Mouse (Mus musculus): ENCODE results near the gene Usp30. TPM values are rescaled to one million over a fixed set of nuclear protein-coding genes. Genes with fewer than 3 reads are reported as not detected.

Usp30 gene
- polyA plus RNA-seq, 1 experiment from 2014 or later, result 18.5 TPM

DNA sequence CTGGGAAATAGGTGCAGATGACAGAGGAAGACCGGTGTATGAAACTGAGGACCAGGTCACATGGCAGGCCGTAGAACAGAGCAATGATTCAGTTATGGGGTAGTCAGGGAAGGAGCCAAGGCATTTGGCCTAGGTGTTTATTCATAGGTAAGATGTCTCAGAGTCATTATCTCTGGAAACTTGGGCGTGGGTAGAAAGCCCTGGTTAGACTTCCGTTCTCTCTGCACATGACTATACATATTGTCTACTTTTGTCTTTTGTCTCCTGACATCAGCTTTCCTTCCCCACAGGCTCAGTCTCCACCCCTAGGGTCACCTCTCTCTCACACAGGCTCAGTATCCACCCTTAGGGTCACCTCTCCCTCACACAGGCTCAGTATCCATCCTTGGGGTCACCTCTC, 21.5 kb upstream of the Usp30 start:
- Histone ChIP-seq H3K9ac (no peak overlapping the region), H3K4me3 (no peak overlapping the region), H3K4me1 (replicated peaks) (0 out of 2 replicates have a peak, but pooled peaks cover 3% of the 10 kb centered on the region), H3K27ac (replicated peaks) (no peak overlapping the region), H3K36me3 (peaks cover 25% of the 10 kb centered on the region), H3K9me3 (no peaks in the 10 kb centered on the region), H3K4me2 (no peak overlapping the region), H3K27me3 (no peaks in the 10 kb centered on the region)
- 90% methylated on average over 4 of the region's 4 CpGs for WGBS
- no peak for ATAC-seq (ENCODE audit: low FRiP score, low read depth)

DNA sequence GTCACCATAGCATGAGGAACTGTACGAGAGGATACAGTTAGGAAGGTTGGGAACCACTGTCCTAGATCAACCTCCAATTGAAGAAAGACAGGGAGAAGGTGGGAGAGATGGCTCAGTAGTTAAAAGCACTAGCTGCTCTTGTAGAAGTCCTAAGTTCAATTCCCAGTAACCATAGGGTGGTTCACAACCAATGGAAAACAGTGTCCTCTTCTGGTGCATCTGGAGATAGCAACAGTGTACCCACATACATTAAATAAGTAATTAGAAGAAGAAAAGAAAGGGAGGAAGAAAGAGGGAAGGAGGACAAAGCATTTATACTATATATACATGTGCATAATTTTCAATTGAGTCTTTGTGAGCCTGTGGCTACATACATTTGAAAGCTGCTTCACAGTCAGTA, 20.1 kb upstream of the Usp30 start:
- WGBS, result 80% methylated on average over 1 of the region's 1 CpGs
- Histone ChIP-seq H3K4me2 (no peak overlapping the region), H3K9ac (no peak overlapping the region), H3K9me3 (no peaks in the 10 kb centered on the region), H3K27ac (replicated peaks) (no peak overlapping the region), H3K4me3 (no peak overlapping the region), H3K36me3 (peaks cover 23% of the 10 kb centered on the region), H3K27me3 (no peaks in the 10 kb centered on the region), H3K4me1 (replicated peaks) (0 out of 2 replicates have a peak, but pooled peaks cover 3% of the 10 kb centered on the region)
- no peak for ATAC-seq (ENCODE audit: low FRiP score, low read depth)

DNA sequence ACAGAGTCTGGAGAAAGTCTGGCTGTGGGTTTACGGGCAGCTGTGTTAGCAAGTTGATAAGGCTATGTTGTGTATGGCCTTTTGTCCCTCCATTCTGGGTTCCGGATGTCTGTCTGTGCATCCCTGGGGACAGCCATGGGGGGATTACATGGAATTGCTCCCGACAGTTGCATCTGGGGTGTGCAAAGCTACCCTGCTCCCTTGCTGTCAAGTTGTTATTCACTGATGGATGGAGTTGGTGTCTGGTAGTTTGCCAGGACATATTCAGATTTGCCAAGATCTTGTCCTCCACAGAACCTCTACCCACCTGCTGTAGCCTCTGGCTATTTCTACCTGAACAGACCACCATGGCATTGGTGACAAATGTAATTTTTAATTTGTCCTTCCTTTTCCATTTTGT, 19.1 kb upstream of the Usp30 start:
- Histone ChIP-seq H3K36me3 (peaks cover 30% of the 10 kb centered on the region), H3K9ac (no peak overlapping the region), H3K4me1 (replicated peaks) (0 out of 2 replicates have a peak, but pooled peaks cover 3% of the 10 kb centered on the region), H3K27me3 (no peaks in the 10 kb centered on the region), H3K9me3 (no peaks in the 10 kb centered on the region), H3K27ac (replicated peaks) (no peak overlapping the region), H3K4me2 (no peak overlapping the region), H3K4me3 (no peak overlapping the region)
- ATAC-seq (ENCODE audit: low FRiP score, low read depth), result no peak
- WGBS, result 70% methylated on average over 3 of the region's 3 CpGs

DNA sequence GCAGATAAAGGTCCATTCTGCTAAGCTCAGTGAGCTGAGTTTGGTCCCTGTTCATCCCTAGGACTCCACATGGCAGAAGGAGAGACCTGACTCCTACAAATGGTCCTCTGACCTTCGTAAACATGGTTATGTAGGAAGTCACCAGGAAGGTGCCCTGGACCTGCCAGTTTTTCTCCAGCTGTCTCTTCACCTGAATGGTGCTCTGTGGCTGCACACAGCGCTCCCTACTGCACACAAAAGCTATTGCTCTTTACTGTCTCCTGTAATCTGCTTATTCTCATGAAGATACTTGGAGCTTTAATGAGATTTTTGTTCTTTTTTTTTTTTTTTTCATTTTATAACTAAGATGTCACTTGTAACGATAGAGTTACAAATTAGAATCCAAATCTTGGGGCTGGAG, 18.7 kb upstream of the Usp30 start:
- 0 out of 2 replicates have a peak, but pooled peaks cover under 1% of the 10 kb centered on the region for H3K4me1 ChIP-seq (replicated peaks)
- no peak overlapping the region for H3K27ac ChIP-seq (replicated peaks)
- H3K4me3 ChIP-seq, result no peak overlapping the region
- no peak overlapping the region for H3K9ac ChIP-seq
- peaks cover 29% of the 10 kb centered on the region for H3K36me3 ChIP-seq
- no peaks in the 10 kb centered on the region for H3K9me3 ChIP-seq
- WGBS, result 47% methylated on average over 3 of the region's 3 CpGs
- no peaks in the 10 kb centered on the region for H3K27me3 ChIP-seq
- no peak overlapping the region for H3K4me2 ChIP-seq
- ATAC-seq (ENCODE audit: low FRiP score, low read depth), result no peak

DNA sequence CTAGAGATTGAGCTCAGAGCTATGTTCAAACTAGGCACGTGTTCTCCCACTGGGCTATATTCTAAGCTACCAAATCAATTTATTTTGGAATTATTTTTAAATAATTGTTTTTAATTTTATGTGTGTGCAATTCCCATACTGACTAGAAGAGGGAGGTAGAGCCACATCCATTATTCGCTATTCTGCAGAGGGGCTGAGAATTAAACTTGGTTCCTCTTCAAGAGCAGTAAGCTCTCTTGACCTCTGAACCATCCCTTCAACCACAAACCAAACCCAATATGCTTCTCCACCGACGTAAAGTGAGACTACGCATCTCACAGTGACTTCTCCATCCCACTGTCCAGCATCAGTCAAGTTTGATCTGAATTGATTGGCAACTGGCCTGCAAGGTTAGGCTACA, 18.1 kb upstream of the Usp30 start:
- Histone ChIP-seq H3K4me1 (replicated peaks) (no peaks in the 10 kb centered on the region), H3K4me2 (no peak overlapping the region), H3K36me3 (peaks cover 23% of the 10 kb centered on the region), H3K4me3 (no peak overlapping the region), H3K9me3 (no peaks in the 10 kb centered on the region), H3K9ac (no peak overlapping the region), H3K27ac (replicated peaks) (no peak overlapping the region), H3K27me3 (no peaks in the 10 kb centered on the region)
- ATAC-seq (ENCODE audit: low FRiP score, low read depth), result no peak
- WGBS, result 85% methylated on average over 5 of the region's 5 CpGs

DNA sequence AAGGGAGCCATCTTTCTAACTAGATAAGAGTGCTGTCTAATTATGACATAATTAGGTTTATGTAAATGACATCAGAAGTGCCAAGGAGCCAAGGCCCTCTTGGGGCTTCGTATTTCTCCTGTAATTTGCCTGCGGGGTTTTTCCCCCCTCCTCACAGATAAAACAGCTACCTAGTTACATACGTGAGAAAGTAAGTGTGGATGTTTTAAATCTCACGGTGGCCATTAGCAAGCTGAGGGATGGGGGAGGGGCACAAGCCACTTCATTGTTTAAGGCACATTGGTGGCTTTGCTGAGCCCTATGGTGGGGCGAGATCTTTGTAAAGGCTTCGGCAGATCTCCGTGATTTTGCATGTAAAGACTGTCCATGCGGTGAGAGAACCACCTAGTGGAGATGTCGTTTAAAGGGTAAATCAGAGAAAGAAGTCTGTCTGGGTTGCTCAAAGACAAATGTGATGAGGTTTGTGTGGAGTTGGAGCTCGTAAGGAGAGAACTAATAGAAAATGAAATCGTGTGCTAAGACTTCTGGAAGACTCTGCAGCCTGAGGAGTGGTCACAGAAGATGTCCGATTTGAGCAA, 16.4 kb upstream of the Usp30 start:
- Histone ChIP-seq H3K9me3 (no peaks in the 10 kb centered on the region), H3K9ac (no peak overlapping the region), H3K27ac (replicated peaks) (no peak overlapping the region), H3K36me3 (peaks cover 16% of the 10 kb centered on the region), H3K27me3 (no peaks in the 10 kb centered on the region), H3K4me3 (no peak overlapping the region), H3K4me1 (replicated peaks) (no peaks in the 10 kb centered on the region), H3K4me2 (no peak overlapping the region)
- 52% methylated on average over 12 of the region's 12 CpGs for WGBS
- no peak for ATAC-seq (ENCODE audit: low FRiP score, low read depth)

DNA sequence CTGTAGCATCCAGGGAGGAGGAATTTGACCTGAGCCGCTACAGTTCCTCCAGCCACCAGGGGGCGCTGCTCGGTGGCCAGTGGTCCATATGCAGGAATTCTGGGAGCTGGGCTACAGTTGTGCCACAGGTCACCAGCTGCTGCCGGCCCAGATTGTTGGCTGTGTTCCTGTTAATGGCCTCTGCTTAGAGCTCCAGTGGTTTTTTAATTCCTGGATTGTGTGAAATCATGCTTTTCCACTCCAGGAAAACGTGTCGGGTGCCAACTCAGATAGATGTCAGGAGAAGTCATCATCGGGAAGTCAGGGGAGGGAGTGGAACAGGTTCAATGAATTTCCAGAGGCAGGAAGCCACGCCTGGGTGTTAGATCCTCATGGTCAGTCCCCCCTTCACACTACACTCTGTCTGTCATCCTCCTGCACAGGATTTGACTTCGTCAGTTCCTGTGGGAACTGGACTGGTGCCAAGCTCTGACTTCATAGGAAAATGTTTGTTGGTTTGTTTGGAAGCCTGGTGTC, 13.0 kb upstream of the Usp30 start:
- WGBS, result 24% methylated on average over 9 of the region's 9 CpGs
- Histone ChIP-seq H3K4me1 (replicated peaks) (no peaks in the 10 kb centered on the region), H3K27ac (replicated peaks) (peak overlapping the region; percentile 58; the same call in 1 of the 2 replicates), H3K4me2 (peak overlapping the region; percentile 37; the same call in 1 of the 2 replicates), H3K36me3 (peaks cover 17% of the 10 kb centered on the region), H3K9me3 (no peaks in the 10 kb centered on the region), H3K4me3 (no peak overlapping the region), H3K27me3 (no peaks in the 10 kb centered on the region), H3K9ac (no peak overlapping the region)
- ATAC-seq (ENCODE audit: low FRiP score, low read depth), result no peak

DNA sequence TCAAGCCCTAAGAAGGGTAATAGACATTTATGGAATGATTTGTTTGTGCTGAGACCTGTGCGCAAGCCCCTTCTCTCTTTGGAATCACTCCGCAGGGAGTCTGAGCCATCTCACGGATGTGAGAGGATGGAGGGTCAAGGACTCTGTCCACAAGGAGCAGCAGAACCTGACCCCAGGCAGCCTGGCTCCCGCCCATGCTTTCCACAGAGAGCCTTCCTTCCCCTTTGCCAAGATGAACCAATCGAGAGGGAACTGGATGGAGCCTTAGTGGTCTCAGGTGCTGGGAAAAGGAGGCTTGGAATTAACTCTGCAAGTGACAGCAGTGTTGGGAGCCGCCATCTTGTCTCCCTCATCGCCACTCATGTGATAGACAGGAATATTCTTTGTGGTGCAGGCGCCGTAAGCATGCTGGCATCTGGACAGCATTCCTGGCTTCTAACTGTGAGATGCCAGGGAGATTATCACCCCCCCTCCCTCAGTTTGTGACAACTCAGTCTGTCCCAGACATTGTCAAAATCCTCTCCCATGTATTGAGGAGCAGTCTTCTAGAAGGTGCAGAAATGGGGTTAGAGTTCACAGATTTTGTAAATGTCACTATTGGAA, 8.0 kb upstream of the Usp30 start:
- H3K36me3 ChIP-seq, result peaks cover 21% of the 10 kb centered on the region
- whole genome bisulfite sequencing, result 70% methylated on average over 9 of the region's 9 CpGs

DNA sequence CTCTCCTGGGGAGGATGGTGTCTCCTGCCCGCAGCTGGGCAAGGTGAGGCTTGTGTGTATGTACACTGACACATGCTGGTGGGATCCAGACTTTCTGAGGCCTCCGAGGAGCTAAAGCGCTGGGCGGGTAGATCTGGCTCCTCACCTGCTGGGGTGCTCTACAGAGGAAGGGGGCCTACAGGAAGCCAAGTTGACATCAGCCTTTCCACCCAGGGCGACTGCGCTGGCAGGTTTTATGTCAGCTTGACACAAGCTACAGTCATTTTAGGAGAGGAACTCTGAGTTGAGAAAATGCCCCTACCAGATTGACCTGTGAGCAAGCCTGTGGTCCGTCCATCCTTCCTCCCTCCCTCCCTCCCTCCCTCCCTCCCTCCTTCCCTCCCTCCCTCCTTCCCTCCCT, 3.6 kb upstream of the Usp30 start:
- H3K4me3 ChIP-seq, result no peak overlapping the region
- no peak overlapping the region for H3K9ac ChIP-seq
- no peaks in the 10 kb centered on the region for H3K4me1 ChIP-seq (replicated peaks)
- H3K27me3 ChIP-seq, result no peaks in the 10 kb centered on the region
- no peaks in the 10 kb centered on the region for H3K9me3 ChIP-seq
- ATAC-seq (ENCODE audit: low FRiP score, low read depth), result no peak
- H3K27ac ChIP-seq (replicated peaks), result no peak overlapping the region
- peaks cover 20% of the 10 kb centered on the region for H3K36me3 ChIP-seq
- WGBS, result 55% methylated on average over 7 of the region's 7 CpGs
- H3K4me2 ChIP-seq, result no peak overlapping the region

More for the DNA sequence above, 8.0 kb upstream of the Usp30 start:
- Histone ChIP-seq H3K4me3 (no peak overlapping the region), H3K4me1 (replicated peaks) (no peaks in the 10 kb centered on the region), H3K9ac (no peak overlapping the region), H3K27ac (replicated peaks) (no peak overlapping the region), H3K9me3 (no peaks in the 10 kb centered on the region), H3K27me3 (no peaks in the 10 kb centered on the region), H3K4me2 (no peak overlapping the region)
- ATAC-seq (ENCODE audit: low FRiP score, low read depth), result no peak

DNA sequence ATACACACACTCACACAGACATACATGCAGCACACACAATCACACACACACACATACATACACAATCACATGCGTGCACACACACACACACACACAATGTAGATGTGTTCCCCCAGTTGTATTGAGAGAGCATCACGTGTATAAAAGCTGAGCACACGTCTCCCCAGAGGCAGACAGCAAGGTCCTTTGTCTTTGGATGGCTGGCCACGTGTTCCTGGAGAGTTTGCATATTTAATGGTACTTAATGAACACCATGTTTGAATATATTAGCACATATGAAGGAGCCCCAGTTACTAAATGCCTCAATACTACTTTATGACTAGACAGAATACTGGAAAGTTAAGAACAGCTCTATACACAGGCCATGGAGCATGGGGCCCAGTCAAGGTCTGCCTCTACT, 1.3 kb upstream of the Usp30 start:
- H3K36me3 ChIP-seq, result peaks cover 12% of the 10 kb centered on the region
- 35% methylated on average over 4 of the region's 4 CpGs for WGBS
- no peak overlapping the region for H3K4me2 ChIP-seq
- H3K4me3 ChIP-seq, result no peak overlapping the region
- H3K4me1 ChIP-seq (replicated peaks), result no peaks in the 10 kb centered on the region
- ATAC-seq (ENCODE audit: low FRiP score, low read depth), result no peak
- no peak overlapping the region for H3K27ac ChIP-seq (replicated peaks)
- no peaks in the 10 kb centered on the region for H3K9me3 ChIP-seq
- no peaks in the 10 kb centered on the region for H3K27me3 ChIP-seq
- no peak overlapping the region for H3K9ac ChIP-seq

DNA sequence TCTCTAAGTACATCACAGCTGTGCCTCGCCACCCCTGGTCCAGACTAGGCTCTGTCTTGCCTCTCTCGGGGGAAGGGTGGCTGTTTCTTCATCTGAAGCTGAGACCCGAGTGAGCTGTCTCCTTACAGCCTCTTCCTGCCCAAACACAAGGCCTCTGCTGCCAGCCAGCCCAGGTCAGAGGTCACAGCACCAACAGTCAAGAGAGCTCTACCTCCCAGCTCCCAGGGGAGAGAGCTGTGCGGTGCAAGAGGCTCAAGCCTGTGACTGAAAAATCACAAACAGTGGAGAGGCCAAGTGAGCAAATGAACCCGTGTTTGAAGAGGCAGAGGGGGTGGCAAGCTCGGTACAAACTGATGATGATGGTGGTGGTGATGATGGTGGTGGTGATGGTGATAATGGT, 1.3 kb downstream of the Usp30 start:
- no peak overlapping the region for H3K9ac ChIP-seq
- H3K4me2 ChIP-seq, result no peak overlapping the region
- H3K27ac ChIP-seq (replicated peaks), result no peak overlapping the region
- no peaks in the 10 kb centered on the region for H3K4me1 ChIP-seq (replicated peaks)
- no peaks in the 10 kb centered on the region for H3K27me3 ChIP-seq
- no peaks in the 10 kb centered on the region for H3K9me3 ChIP-seq
- no peak overlapping the region for H3K4me3 ChIP-seq
- no peak for ATAC-seq (ENCODE audit: low FRiP score, low read depth)
- peaks cover 11% of the 10 kb centered on the region for H3K36me3 ChIP-seq
- 56% methylated on average over 6 of the region's 6 CpGs for WGBS

DNA sequence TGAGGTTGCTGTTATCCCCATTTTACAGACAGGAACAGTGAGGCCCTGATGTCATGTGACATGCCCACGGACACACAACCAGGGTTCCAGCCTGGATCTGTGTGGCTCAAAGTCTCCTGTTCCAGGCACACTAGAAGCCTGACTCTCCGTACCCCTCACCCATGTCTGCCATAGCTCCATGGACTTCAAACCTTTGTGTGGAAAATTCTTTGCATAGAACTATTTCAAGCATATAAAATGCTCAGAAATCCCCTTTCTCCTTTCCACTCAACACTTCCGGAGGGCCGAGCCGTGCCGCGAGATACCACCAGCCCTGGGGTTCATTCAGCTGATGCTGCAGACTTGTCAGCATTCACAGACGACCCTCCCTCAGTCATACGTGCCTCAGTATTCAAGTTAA, 2.3 kb downstream of the Usp30 start:
- H3K4me1 ChIP-seq (replicated peaks), result peaks cover 4% of the 10 kb centered on the region; the same call in 1 of the 2 replicates
- no peaks in the 10 kb centered on the region for H3K9me3 ChIP-seq
- no peak overlapping the region for H3K9ac ChIP-seq
- WGBS, result 82% methylated on average over 9 of the region's 9 CpGs
- H3K4me3 ChIP-seq, result no peak overlapping the region
- H3K4me2 ChIP-seq, result no peak overlapping the region
- no peak for ATAC-seq (ENCODE audit: low FRiP score, low read depth)
- H3K27me3 ChIP-seq, result no peaks in the 10 kb centered on the region
- peaks cover 11% of the 10 kb centered on the region for H3K36me3 ChIP-seq
- H3K27ac ChIP-seq (replicated peaks), result no peak overlapping the region
